Mouse (Mus musculus) left cerebral cortex, adult 11 months (tissue): ENCODE measurements at regions not wholly inside any gene's neighbourhood (a gene's known extent, or its start where the extent isn't known, plus 50 kb on each side); places are given as distances from the start of the nearest gene placed in this dataset.
A peak's percentile ranks its signal among the peaks of the same experiment; 100 is the strongest.

Experiments used
- DNase-seq: peaks from one replicate; pipeline ENCODE4 v3.0.0; 2022; ENCODE audit warnings: low spot score

DNA sequence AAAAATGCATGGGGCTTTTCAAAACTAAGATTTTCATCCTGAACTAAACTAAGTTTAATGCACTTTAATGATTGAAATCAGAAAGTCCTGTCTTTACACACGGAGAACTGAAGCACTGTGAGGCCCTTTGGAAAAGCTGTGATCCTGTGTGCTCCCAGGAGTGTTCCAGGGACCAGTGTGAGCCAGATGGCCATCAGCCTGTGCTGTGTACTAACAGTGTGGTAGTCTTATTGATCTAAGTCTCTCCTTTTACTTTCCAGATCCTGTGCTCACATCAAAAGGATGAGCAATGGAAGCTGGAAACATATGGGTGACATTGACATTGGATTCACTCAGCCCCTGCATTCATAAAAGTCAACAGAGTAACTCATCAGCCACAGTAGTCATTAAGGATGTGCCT, 322.5 kb downstream of the Amd2 start:
- DNase-seq = no peak

DNA sequence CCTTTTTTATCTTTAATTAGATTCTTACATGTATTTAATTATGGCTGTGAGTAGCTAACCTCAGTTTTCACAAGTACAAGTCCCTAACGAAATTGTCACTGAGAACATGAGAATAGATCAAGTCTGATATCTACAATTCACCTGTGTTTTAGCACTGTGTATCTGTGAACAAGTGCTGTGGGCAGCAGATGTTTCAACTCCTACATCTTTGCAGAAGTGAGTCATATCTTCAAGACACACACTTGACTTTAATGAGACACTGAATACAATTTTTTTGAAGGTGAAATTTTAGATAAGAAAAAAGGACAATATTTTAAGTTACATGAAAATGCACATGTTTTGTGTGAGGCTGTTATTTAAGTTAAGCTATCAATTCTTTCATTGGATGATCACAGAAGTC, 330.0 kb downstream of the Amd2 start:
- peak; percentile 5 for DNase-seq
